Mouse (Mus musculus) MEL (cell line): ENCODE measurements around the gene Rbms3. TPM values are rescaled to one million over a fixed set of nuclear protein-coding genes. Genes with fewer than 3 reads are reported as not detected.

ENCODE experiments used
- DNase-seq: peaks from one replicate; pipeline ENCODE4 v3.0.0; 2011; ENCODE audit warnings: low read depth, low spot score
- H3K27ac ChIP-seq: 2 replicates; pipeline ENCODE4 v1.5.1; 2012; ENCODE audit warnings: low read depth, mild to moderate bottlenecking, control low read depth, low read length, moderate library complexity; ENCODE audit not compliant: control insufficient read depth
- H3K27me3 ChIP-seq, 2 experiments: fragments of 150-350 bp in 1 of 2; sonication (generic) in 1 of 2; 2 replicates each; pipeline ENCODE4 v1.6.1; 2012; ENCODE audit warnings: low read length in 2 of 2, mild to moderate bottlenecking in 2 of 2, improper control_type of control experiment in 1 of 2, moderate library complexity in 1 of 2; ENCODE audit not compliant: insufficient read depth in 2 of 2, control insufficient read depth in 1 of 2
- H3K36me3 ChIP-seq, 2 experiments: 2 replicates each; pipeline ENCODE4 v1.6.1; 2012 to 2014; ENCODE audit warnings: low read length in 2 of 2, improper control_type of control experiment in 1 of 2, inconsistent platforms in 1 of 2, mild to moderate bottlenecking in 1 of 2; ENCODE audit not compliant: insufficient read depth in 2 of 2, control insufficient read depth in 1 of 2
- H3K4me1 ChIP-seq, 2 experiments: fragments of 150-350 bp in 1 of 2; sonication (generic) in 1 of 2; 2 replicates each; pipeline ENCODE4 v1.6.1; 2012; ENCODE audit warnings: low read length in 2 of 2, improper control_type of control experiment in 1 of 2, mild to moderate bottlenecking in 1 of 2; ENCODE audit not compliant: insufficient read depth in 2 of 2, control insufficient read depth in 1 of 2
- H3K4me3 ChIP-seq, 2 experiments: fragments of 150-350 bp in 1 of 2; sonication (generic) in 1 of 2; 2 replicates each; pipeline ENCODE4 v1.5.1; 2012; ENCODE audit warnings: low read depth in 2 of 2, low read length in 2 of 2, mild to moderate bottlenecking in 2 of 2, moderate library complexity in 2 of 2, control low read depth in 1 of 2, improper control_type of control experiment in 1 of 2; ENCODE audit not compliant: control insufficient read depth in 1 of 2, insufficient read depth in 1 of 2
- H3K79me2 ChIP-seq: 2 replicates; pipeline ENCODE4 v1.6.1; 2012; ENCODE audit warnings: mild to moderate bottlenecking, low read length, moderate library complexity; ENCODE audit not compliant: control insufficient read depth, poor library complexity, insufficient read depth
- H3K9ac ChIP-seq: 2 replicates; pipeline ENCODE4 v1.6.1; 2012; ENCODE audit warnings: low read depth, mild to moderate bottlenecking, control low read depth, low read length, moderate library complexity; ENCODE audit not compliant: control insufficient read depth, poor library complexity, severe bottlenecking
- H3K9me3 ChIP-seq: fragments of 150-350 bp; sonication (generic); replicated peaks from 2 replicates; pipeline ENCODE4 v1.6.1; 2012; ENCODE audit warnings: mild to moderate bottlenecking, low read length, improper control_type of control experiment, moderate library complexity; ENCODE audit not compliant: insufficient read depth
- BHLHE40 ChIP-seq: IDR thresholded peaks from 2 replicates; pipeline ENCODE4 v1.6.1; 2012; ENCODE audit warnings: low read depth, mild to moderate bottlenecking, inconsistent platforms, low read length, improper control_type of control experiment, borderline replicate concordance
- CHD1 ChIP-seq: IDR thresholded peaks from 2 replicates; pipeline ENCODE4 v1.6.1; 2012; ENCODE audit warnings: low read depth, mild to moderate bottlenecking, inconsistent platforms, low read length, improper control_type of control experiment
- CHD2 ChIP-seq: IDR thresholded peaks from 2 replicates; pipeline ENCODE4 v1.6.1; 2011; ENCODE audit warnings: low read length, improper control_type of control experiment
- E2F4 ChIP-seq: IDR thresholded peaks from 2 replicates; pipeline ENCODE4 v1.6.1; 2011; ENCODE audit warnings: low read depth, low read length, improper control_type of control experiment, borderline replicate concordance
- EP300 ChIP-seq, 2 experiments: IDR thresholded peaks; 2 replicates each; pipeline ENCODE4 v1.6.1; 2011; ENCODE audit warnings: improper control_type of control experiment in 2 of 2, low read length in 2 of 2, low read depth in 1 of 2, mild to moderate bottlenecking in 1 of 2
- ETS1 ChIP-seq: IDR thresholded peaks from 2 replicates; pipeline ENCODE4 v1.6.1; 2012; ENCODE audit warnings: low read depth, mild to moderate bottlenecking, inconsistent platforms, low read length, improper control_type of control experiment, moderate library complexity
- GATA1 ChIP-seq: IDR thresholded peaks from 2 replicates; pipeline ENCODE4 v1.6.1; 2011; ENCODE audit warnings: low read depth, low read length, improper control_type of control experiment
- HCFC1 ChIP-seq: IDR thresholded peaks from 2 replicates; pipeline ENCODE4 v1.6.1; 2012; ENCODE audit warnings: low read depth, mild to moderate bottlenecking, inconsistent platforms, low read length, improper control_type of control experiment, moderate library complexity
- MAFK ChIP-seq: IDR thresholded peaks from 2 replicates; pipeline ENCODE4 v1.6.1; 2011; ENCODE audit warnings: low read depth, mild to moderate bottlenecking, low read length, improper control_type of control experiment, borderline replicate concordance
- MAX ChIP-seq: IDR thresholded peaks from 2 replicates; pipeline ENCODE4 v1.6.1; 2011; ENCODE audit warnings: low read length, improper control_type of control experiment
- MAZ ChIP-seq: IDR thresholded peaks from 2 replicates; pipeline ENCODE4 v1.6.1; 2012; ENCODE audit warnings: low read depth, mild to moderate bottlenecking, inconsistent platforms, low read length, improper control_type of control experiment
- MEF2A ChIP-seq: IDR thresholded peaks from 2 replicates; pipeline ENCODE4 v1.6.1; 2014; ENCODE audit warnings: low read depth, mild to moderate bottlenecking, inconsistent platforms, low read length, improper control_type of control experiment; ENCODE audit not compliant: poor library complexity, insufficient replicate concordance, severe bottlenecking; ENCODE audit errors: extremely low read depth
- MYB ChIP-seq: IDR thresholded peaks from 2 replicates; pipeline ENCODE4 v1.6.1; 2011; ENCODE audit warnings: mild to moderate bottlenecking, low read depth, low read length, improper control_type of control experiment
- MYC ChIP-seq: IDR thresholded peaks from 2 replicates; pipeline ENCODE4 v1.6.1; 2011; ENCODE audit warnings: low read depth, mild to moderate bottlenecking, low read length, improper control_type of control experiment, moderate library complexity
- NELFE ChIP-seq: IDR thresholded peaks from 2 replicates; pipeline ENCODE4 v1.6.1; 2011; ENCODE audit warnings: low read depth, low read length, improper control_type of control experiment
- NRF1 ChIP-seq: IDR thresholded peaks from 2 replicates; pipeline ENCODE4 v1.6.1; 2014; ENCODE audit warnings: low read depth, mild to moderate bottlenecking, inconsistent platforms, low read length, improper control_type of control experiment, moderate library complexity; ENCODE audit not compliant: poor library complexity, insufficient read depth, severe bottlenecking
- POLR2AphosphoS2 ChIP-seq: IDR thresholded peaks from 2 replicates; pipeline ENCODE4 v1.6.1; 2011; ENCODE audit warnings: low read length, improper control_type of control experiment
- RCOR1 ChIP-seq: IDR thresholded peaks from 2 replicates; pipeline ENCODE4 v1.6.1; 2012; ENCODE audit warnings: low read depth, mild to moderate bottlenecking, inconsistent platforms, low read length, improper control_type of control experiment
- SIN3A ChIP-seq: IDR thresholded peaks from 2 replicates; pipeline ENCODE4 v1.6.1; 2012; ENCODE audit warnings: low read length, improper control_type of control experiment, inconsistent platforms
- TAL1 ChIP-seq: IDR thresholded peaks from 2 replicates; pipeline ENCODE4 v1.6.1; 2012; ENCODE audit warnings: mild to moderate bottlenecking, inconsistent platforms, low read length, moderate library complexity, mixed read lengths
- USF1 ChIP-seq: IDR thresholded peaks from 2 replicates; pipeline ENCODE4 v1.6.1; 2014; ENCODE audit warnings: low read depth, mild to moderate bottlenecking, inconsistent platforms, low read length, improper control_type of control experiment, moderate library complexity
- ZKSCAN1 ChIP-seq: IDR thresholded peaks from 2 replicates; pipeline ENCODE4 v1.6.1; 2012; ENCODE audit warnings: low read depth, mild to moderate bottlenecking, inconsistent platforms, low read length, improper control_type of control experiment, moderate library complexity
- polyA plus RNA-seq, 2 experiments: library from polyadenylated mRNA; stranded (reverse) in 1 of 2; unstranded in 1 of 2; fragments of >175 nt in 1 of 2; fragments of >200 nt in 1 of 2; gene quantifications; 2 replicates each; pipeline versions ENCODE4 v1.2.1 to v1.2.4; 2012; ENCODE audit warnings: low replicate concordance in 2 of 2, low read depth in 1 of 2; ENCODE audit not compliant: insufficient read length in 2 of 2, insufficient read depth in 1 of 2, missing spikeins in 1 of 2
- total RNA-seq: library from RNA; depleted of rRNA; stranded (reverse); fragments of 300-350 nt; gene quantifications from 2 replicates; pipeline ENCODE4 v1.2.3, GENCODE M21; 2012

Rbms3 gene
- total and polyA plus RNA-seq, 3 experiments, result not detected

GRCm38 (mm10) chr9:117400262-117400671, 229.4 kb downstream of the Rbms3 start:
- Histone ChIP-seq H3K4me3 (no peak overlapping the region), H3K9ac (no peak overlapping the region), H3K36me3 (no peaks in the 10 kb centered on the region), H3K27me3 (no peaks in the 10 kb centered on the region; a peak in 1 of 4 replicates), H3K9me3 (no peaks in the 10 kb centered on the region), H3K4me1 (no peaks in the 10 kb centered on the region), H3K79me2 (no peaks in the 10 kb centered on the region), H3K27ac (no peak overlapping the region)
- no peak for DNase-seq
- TF ChIP-seq NELFE (no peak), CHD2 (no peak), POLR2AphosphoS2 (no peak), MEF2A (no peak), SIN3A (no peak), NRF1 (no peak), TAL1 (no peak), ETS1 (no peak), MAFK (no peak), MAX (no peak), E2F4 (no peak), ZKSCAN1 (no peak), HCFC1 (no peak), BHLHE40 (no peak), USF1 (no peak), EP300 (IDR thresholded peaks at IDR 0.05; ENCODE audit: low read depth in 1 of 2, low read length in 2 of 2) (no peak), CHD1 (no peak)
- TF ChIP-seq, all 39 proteins: peak for 0

GRCm38 (mm10) chr9:117397071-117397470, 232.6 kb downstream of the Rbms3 start:
- H3K79me2 ChIP-seq, result no peaks in the 10 kb centered on the region
- no peaks in the 10 kb centered on the region for H3K9me3 ChIP-seq
- H3K4me1 ChIP-seq, result no peaks in the 10 kb centered on the region
- H3K27ac ChIP-seq, result no peak overlapping the region
- DNase-seq, result no peak
- no peaks in the 10 kb centered on the region for H3K36me3 ChIP-seq
- no peak overlapping the region for H3K4me3 ChIP-seq
- H3K9ac ChIP-seq, result no peak overlapping the region
- no peaks in the 10 kb centered on the region for H3K27me3 ChIP-seq
- no peak for TF ChIP-seq MYB
- no peak for TF ChIP-seq GATA1
- no peak for TF ChIP-seq RCOR1
- no peak for TF ChIP-seq SIN3A
- no peak for TF ChIP-seq MAZ
- TF ChIP-seq CHD1, result no peak
- TF ChIP-seq MYC, result no peak
